Mouse (Mus musculus) kidney, embryonic 15.5 days (tissue): ENCODE data around the gene Zbtb8os. TPM values are rescaled to one million over a fixed set of nuclear protein-coding genes. Genes with fewer than 3 reads are reported as not detected.
"Not testable (repeated sequence)": the region's sequence is repeated elsewhere in the genome, so short reads cannot be mapped to it uniquely, and the experiment has no call there.

Experiments used
- ATAC-seq: fragments of 200-750 bp; cut with Nextera tagmentation; replicated peaks from 2 replicates; pipeline ENCODE4 v1.8.0; 2017; ENCODE audit warnings: moderate TSS enrichment; ENCODE audit not compliant: low FRiP score
- H3K27ac ChIP-seq: fragments of 300-500 bp; sonication (generic); 2 replicates; pipeline ENCODE4 v1.5.1; 2015; ENCODE audit warnings: mild to moderate bottlenecking, inconsistent platforms
- H3K27me3 ChIP-seq: fragments of 300-500 bp; sonication (generic); 2 replicates; pipeline ENCODE4 v1.6.1; 2015; ENCODE audit warnings: inconsistent platforms
- H3K36me3 ChIP-seq: fragments of 300-500 bp; sonication (generic); 2 replicates; pipeline ENCODE4 v1.6.1; 2015; ENCODE audit warnings: inconsistent platforms
- H3K4me1 ChIP-seq: fragments of 300-500 bp; sonication (generic); 2 replicates; pipeline ENCODE4 v1.6.1; 2015; ENCODE audit warnings: inconsistent platforms
- H3K4me2 ChIP-seq: fragments of 300-500 bp; sonication (generic); 2 replicates; pipeline ENCODE4 v1.6.1; 2015; ENCODE audit warnings: moderate library complexity, mild to moderate bottlenecking, inconsistent platforms
- H3K4me3 ChIP-seq: fragments of 300-500 bp; sonication (generic); replicated peaks from 2 replicates; pipeline ENCODE4 v1.5.1; 2015; ENCODE audit warnings: mild to moderate bottlenecking, inconsistent platforms
- H3K9ac ChIP-seq: fragments of 300-500 bp; sonication (generic); 2 replicates; pipeline ENCODE4 v1.6.1; 2015; ENCODE audit warnings: mild to moderate bottlenecking, inconsistent platforms
- H3K9me3 ChIP-seq: fragments of 300-500 bp; sonication (generic); replicated peaks from 2 replicates; pipeline ENCODE4 v1.6.1; 2016; ENCODE audit warnings: inconsistent platforms
- whole genome bisulfite sequencing: fragments of 180-500 bp; shearing (Covaris S2); methylation state at CpG from one replicate; pipeline ENCODE4 v1.1.7; 2015; ENCODE audit warnings: mixed read lengths; 5-methylcytosine and 5-hydroxymethylcytosine counted together
- polyA plus RNA-seq: library from polyadenylated mRNA; unstranded; fragments of >200 nt; fragmentation: Nextera tagmentation; extraction: Ambion mirVana; gene quantifications from 2 replicates; pipeline ENCODE4 v1.2.1, GENCODE M21; 2015

Gene Zbtb8os
- polyA plus RNA-seq, 1 experiment from 2014 or later, result 46.9 TPM

- Histone ChIP-seq H3K27ac (peak overlapping the region; percentile 98), H3K9ac (peak overlapping the region; percentile 89), H3K4me3 (peak overlapping the region; percentile 83), H3K4me1 (peaks cover 47% of the 10 kb centered on the region), H3K27me3 (no peaks in the 10 kb centered on the region), H3K4me2 (peak overlapping the region; percentile 66), H3K36me3 (peaks cover 44% of the 10 kb centered on the region), H3K9me3 (no peaks in the 10 kb centered on the region)
- under 1% methylated on average over 56 of the region's 62 CpGs for WGBS
- ATAC-seq, result peak; percentile 26
These were observed 749 bp upstream of the Zbtb8os start for GRCm38 (mm10) chr4:129334677-129335215.

- Histone ChIP-seq H3K27me3 (no peaks in the 10 kb centered on the region), H3K9ac (peak overlapping the region; percentile 61), H3K4me2 (peak overlapping the region; percentile 83), H3K36me3 (peaks cover 33% of the 10 kb centered on the region), H3K27ac (peak overlapping the region; percentile 99), H3K4me3 (peak overlapping the region; percentile 83), H3K9me3 (no peaks in the 10 kb centered on the region), H3K4me1 (peaks cover 37% of the 10 kb centered on the region)
- 36% methylated on average over 14 of the region's 14 CpGs for WGBS
- ATAC-seq, result no peak
These were observed 796 bp downstream of the Zbtb8os start for GRCm38 (mm10) chr4:129336291-129336690.

- no peaks in the 10 kb centered on the region for H3K9me3 ChIP-seq
- WGBS, result 96% methylated on average over 3 of the region's 3 CpGs
- peaks cover 11% of the 10 kb centered on the region for H3K4me1 ChIP-seq
- no peak for ATAC-seq
- no peak overlapping the region for H3K27ac ChIP-seq
- no peaks in the 10 kb centered on the region for H3K27me3 ChIP-seq
- H3K9ac ChIP-seq, result no peak overlapping the region
- no peak overlapping the region for H3K4me2 ChIP-seq
- H3K4me3 ChIP-seq, result no peak overlapping the region
- H3K36me3 ChIP-seq, result peaks cover 41% of the 10 kb centered on the region
These were observed 4.2 kb downstream of the Zbtb8os start for GRCm38 (mm10) chr4:129339743-129340142.

GRCm38 (mm10) chr4:129341888-129342287, 6.4 kb downstream of the Zbtb8os start:
- Histone ChIP-seq H3K27ac (no peak overlapping the region), H3K9ac (no peak overlapping the region), H3K36me3 (peaks cover 60% of the 10 kb centered on the region), H3K9me3 (no peaks in the 10 kb centered on the region), H3K4me1 (0 out of 2 replicates have a peak, but pooled peaks cover 4% of the 10 kb centered on the region), H3K27me3 (no peaks in the 10 kb centered on the region), H3K4me2 (no peak overlapping the region), H3K4me3 (no peak overlapping the region)
- no peak for ATAC-seq
- 97% methylated on average over 1 of the region's 1 CpGs for WGBS

- Histone ChIP-seq H3K27me3 (no peaks in the 10 kb centered on the region), H3K4me3 (no peak overlapping the region)
- 91% methylated on average over 2 of the region's 2 CpGs for WGBS
These were observed 7.2 kb downstream of the Zbtb8os start for GRCm38 (mm10) chr4:129342705-129343104.

GRCm38 (mm10) chr4:129346481-129347154, 11.1 kb downstream of the Zbtb8os start:
- Histone ChIP-seq H3K9me3 (no peaks in the 10 kb centered on the region), H3K4me2 (no peak overlapping the region), H3K36me3 (peaks cover 60% of the 10 kb centered on the region), H3K9ac (no peak overlapping the region), H3K4me1 (no peaks in the 10 kb centered on the region), H3K4me3 (no peak overlapping the region), H3K27ac (0 out of 2 replicates have a peak overlapping the region, but pooled peaks have one; percentile 11), H3K27me3 (no peaks in the 10 kb centered on the region)
- 55% methylated on average over 15 of the region's 15 CpGs for WGBS
- no peak for ATAC-seq

More at GRCm38 (mm10) chr4:129342705-129343104, 7.2 kb downstream of the Zbtb8os start:
- Histone ChIP-seq H3K4me1 (no peaks in the 10 kb centered on the region), H3K9me3 (no peaks in the 10 kb centered on the region), H3K36me3 (peaks cover 62% of the 10 kb centered on the region), H3K9ac (no peak overlapping the region), H3K27ac (no peak overlapping the region), H3K4me2 (no peak overlapping the region)
- no peak for ATAC-seq

- Histone ChIP-seq H3K9me3 (no peaks in the 10 kb centered on the region), H3K27ac (no peak overlapping the region), H3K4me1 (no peaks in the 10 kb centered on the region), H3K4me2 (no peak overlapping the region), H3K9ac (no peak overlapping the region), H3K36me3 (peaks cover 58% of the 10 kb centered on the region), H3K4me3 (no peak overlapping the region), H3K27me3 (no peaks in the 10 kb centered on the region)
- peak; percentile 71; the same call in 1 of the 2 replicates for ATAC-seq
- 22% methylated on average over 1 of the region's 1 CpGs for WGBS
These were observed 15.1 kb downstream of the Zbtb8os start for GRCm38 (mm10) chr4:129350644-129351043.

- 73% methylated on average over 6 of the region's 6 CpGs for WGBS
- Histone ChIP-seq H3K4me2 (no peak overlapping the region), H3K4me3 (no peak overlapping the region)
These were observed 15.6 kb downstream of the Zbtb8os start for GRCm38 (mm10) chr4:129351111-129351510.

GRCm38 (mm10) chr4:129353176-129353575, 17.7 kb downstream of the Zbtb8os start:
- WGBS, result 89% methylated on average over 12 of the region's 12 CpGs
- Histone ChIP-seq H3K9me3 (no peaks in the 10 kb centered on the region), H3K4me1 (0 out of 2 replicates have a peak, but pooled peaks cover 3% of the 10 kb centered on the region), H3K36me3 (peaks cover 65% of the 10 kb centered on the region), H3K27ac (no peak overlapping the region), H3K4me3 (no peak overlapping the region), H3K9ac (no peak overlapping the region), H3K27me3 (no peaks in the 10 kb centered on the region), H3K4me2 (no peak overlapping the region)
- ATAC-seq, result no peak

More at GRCm38 (mm10) chr4:129351111-129351510, 15.6 kb downstream of the Zbtb8os start:
- no peaks in the 10 kb centered on the region for H3K4me1 ChIP-seq
- no peaks in the 10 kb centered on the region for H3K9me3 ChIP-seq
- no peak for ATAC-seq
- H3K36me3 ChIP-seq, result peaks cover 58% of the 10 kb centered on the region
- H3K9ac ChIP-seq, result no peak overlapping the region
- H3K27me3 ChIP-seq, result no peaks in the 10 kb centered on the region
- no peak overlapping the region for H3K27ac ChIP-seq

- Histone ChIP-seq H3K27me3 (no peaks in the 10 kb centered on the region), H3K4me1 (0 out of 2 replicates have a peak, but pooled peaks cover 3% of the 10 kb centered on the region), H3K27ac (no peak overlapping the region), H3K4me2 (no peak overlapping the region), H3K4me3 (no peak overlapping the region), H3K9ac (no peak overlapping the region), H3K9me3 (no peaks in the 10 kb centered on the region), H3K36me3 (peaks cover 72% of the 10 kb centered on the region)
- no peak for ATAC-seq
- 75% methylated on average over 15 of the region's 15 CpGs for WGBS
These were observed 18.7 kb downstream of the Zbtb8os start for GRCm38 (mm10) chr4:129354236-129354635.

GRCm38 (mm10) chr4:129357613-129358163, 22.2 kb downstream of the Zbtb8os start:
- H3K36me3 ChIP-seq, result peaks cover 75% of the 10 kb centered on the region
- peak; percentile 69 for ATAC-seq
- 48% methylated on average over 15 of the region's 15 CpGs for WGBS

GRCm38 (mm10) chr4:129362238-129362637, 26.7 kb downstream of the Zbtb8os start:
- ATAC-seq, H3K9me3 ChIP-seq, H3K27me3 ChIP-seq, H3K9ac ChIP-seq, H3K4me2 ChIP-seq, H3K27ac ChIP-seq, H3K4me1 ChIP-seq, H3K4me3 ChIP-seq: not testable (repeated sequence)
- 91% methylated on average over 3 of the region's 3 CpGs for WGBS
- peaks cover 51% of the 10 kb centered on the region for H3K36me3 ChIP-seq

More at GRCm38 (mm10) chr4:129357613-129358163, 22.2 kb downstream of the Zbtb8os start:
- no peak overlapping the region for H3K9ac ChIP-seq
- no peaks in the 10 kb centered on the region for H3K27me3 ChIP-seq
- no peaks in the 10 kb centered on the region for H3K9me3 ChIP-seq
- peak overlapping the region; percentile 49; the same call in 1 of the 2 replicates for H3K27ac ChIP-seq
- no peak overlapping the region for H3K4me2 ChIP-seq
- H3K4me1 ChIP-seq, result 0 out of 2 replicates have a peak, but pooled peaks cover 3% of the 10 kb centered on the region
- H3K4me3 ChIP-seq, result no peak overlapping the region
